Mouse (Mus musculus): ENCODE measurements at regions not wholly inside any gene's neighbourhood (a gene's known extent, or its start where the extent isn't known, plus 50 kb on each side); places are given as distances from the start of the nearest gene placed in this dataset.

- TF ChIP-seq CTCF (IDR thresholded peaks at IDR 0.05; ENCODE audit: low read depth), result no peak
- Histone ChIP-seq H3K36me3 (ENCODE audit: control insufficient read depth, insufficient read depth) (no peaks in the 10 kb centered on the region), H3K4me3 (ENCODE audit: low read depth, low read length) (no peak overlapping the region), H3K9me3 (ENCODE audit: control insufficient read depth) (no peaks in the 10 kb centered on the region), H3K9ac (ENCODE audit: low read depth, low read length) (no peak overlapping the region), H3K27me3 (replicated peaks; ENCODE audit: control insufficient read depth, insufficient read depth, low read length) (no peaks in the 10 kb centered on the region), H3K4me1 (replicated peaks; ENCODE audit: control insufficient read depth, insufficient read depth, low read length) (no peaks in the 10 kb centered on the region), H3K27ac (ENCODE audit: low read depth, low read length) (no peak overlapping the region), H3K4me2 (replicated peaks; ENCODE audit: low read depth) (no peak overlapping the region)
- ATAC-seq, result no peak
- WGBS, result 53% methylated on average over 5 of the region's 5 CpGs
Observed at GRCm38 (mm10) chr1:71982423-71983262, 229.5 kb downstream of the Mreg start.

GRCm38 (mm10) chr1:71980624-71981023, 231.5 kb downstream of the Mreg start:
- WGBS, result 77% methylated on average over 4 of the region's 4 CpGs

GRCm38 (mm10) chr1:71979261-71979660, 232.8 kb downstream of the Mreg start:
- Histone ChIP-seq H3K4me2 (replicated peaks; ENCODE audit: low read depth) (no peak overlapping the region), H3K9me3 (ENCODE audit: control insufficient read depth) (no peaks in the 10 kb centered on the region), H3K36me3 (ENCODE audit: control insufficient read depth, insufficient read depth) (no peaks in the 10 kb centered on the region), H3K27me3 (replicated peaks; ENCODE audit: control insufficient read depth, insufficient read depth, low read length) (no peaks in the 10 kb centered on the region), H3K27ac (ENCODE audit: low read depth, low read length) (no peak overlapping the region), H3K4me1 (replicated peaks; ENCODE audit: control insufficient read depth, insufficient read depth, low read length) (no peaks in the 10 kb centered on the region), H3K4me3 (ENCODE audit: low read depth, low read length) (no peak overlapping the region), H3K9ac (ENCODE audit: low read depth, low read length) (no peak overlapping the region)
- TF ChIP-seq CTCF (IDR thresholded peaks at IDR 0.05; ENCODE audit: low read depth), result no peak
- no peak for ATAC-seq
- WGBS, result 81% methylated on average over 4 of the region's 4 CpGs

More at GRCm38 (mm10) chr1:71980624-71981023, 231.5 kb downstream of the Mreg start:
- TF ChIP-seq CTCF (IDR thresholded peaks at IDR 0.05; ENCODE audit: low read depth), result no peak
- no peak overlapping the region for H3K4me3 ChIP-seq (ENCODE audit: low read depth, low read length)
- H3K9me3 ChIP-seq (ENCODE audit: control insufficient read depth), result no peaks in the 10 kb centered on the region
- no peaks in the 10 kb centered on the region for H3K27me3 ChIP-seq (replicated peaks; ENCODE audit: control insufficient read depth, insufficient read depth, low read length)
- no peak overlapping the region for H3K4me2 ChIP-seq (replicated peaks; ENCODE audit: low read depth)
- ATAC-seq, result no peak
- H3K4me1 ChIP-seq (replicated peaks; ENCODE audit: control insufficient read depth, insufficient read depth, low read length), result no peaks in the 10 kb centered on the region
- H3K36me3 ChIP-seq (ENCODE audit: control insufficient read depth, insufficient read depth), result no peaks in the 10 kb centered on the region
- no peak overlapping the region for H3K9ac ChIP-seq (ENCODE audit: low read depth, low read length)
- H3K27ac ChIP-seq (ENCODE audit: low read depth, low read length), result no peak overlapping the region

GRCm38 (mm10) chr1:71977361-71977760, 234.7 kb downstream of the Mreg start:
- Histone ChIP-seq H3K4me3 (ENCODE audit: low read depth, low read length) (no peak overlapping the region), H3K9me3 (ENCODE audit: control insufficient read depth) (no peaks in the 10 kb centered on the region), H3K4me1 (replicated peaks; ENCODE audit: control insufficient read depth, insufficient read depth, low read length) (no peaks in the 10 kb centered on the region), H3K27me3 (replicated peaks; ENCODE audit: control insufficient read depth, insufficient read depth, low read length) (no peaks in the 10 kb centered on the region), H3K4me2 (replicated peaks; ENCODE audit: low read depth) (no peak overlapping the region), H3K9ac (ENCODE audit: low read depth, low read length) (no peak overlapping the region), H3K27ac (ENCODE audit: low read depth, low read length) (no peak overlapping the region), H3K36me3 (ENCODE audit: control insufficient read depth, insufficient read depth) (no peaks in the 10 kb centered on the region)
- WGBS, result 76% methylated on average over 5 of the region's 5 CpGs
- no peak for ATAC-seq
- TF ChIP-seq CTCF (IDR thresholded peaks at IDR 0.05; ENCODE audit: low read depth), result no peak

GRCm38 (mm10) chr1:71974715-71975114, 237.4 kb downstream of the Mreg start:
- no peak for TF ChIP-seq CTCF (IDR thresholded peaks at IDR 0.05; ENCODE audit: low read depth)
- ATAC-seq, result no peak
- WGBS, result 75% methylated on average over 4 of the region's 4 CpGs

GRCm38 (mm10) chr1:71971943-71972342, 240.2 kb downstream of the Mreg start:
- Histone ChIP-seq H3K9ac (ENCODE audit: low read depth, low read length) (no peak overlapping the region), H3K4me3 (ENCODE audit: low read depth, low read length) (no peak overlapping the region), H3K4me2 (replicated peaks; ENCODE audit: low read depth) (no peak overlapping the region), H3K4me1 (replicated peaks; ENCODE audit: control insufficient read depth, insufficient read depth, low read length) (no peaks in the 10 kb centered on the region), H3K9me3 (ENCODE audit: control insufficient read depth) (no peaks in the 10 kb centered on the region), H3K27me3 (replicated peaks; ENCODE audit: control insufficient read depth, insufficient read depth, low read length) (no peaks in the 10 kb centered on the region), H3K36me3 (ENCODE audit: control insufficient read depth, insufficient read depth) (no peaks in the 10 kb centered on the region), H3K27ac (ENCODE audit: low read depth, low read length) (no peak overlapping the region)
- no peak for ATAC-seq
- WGBS, result 70% methylated on average over 6 of the region's 6 CpGs
- TF ChIP-seq CTCF (IDR thresholded peaks at IDR 0.05; ENCODE audit: low read depth), result no peak

More at GRCm38 (mm10) chr1:71974715-71975114, 237.4 kb downstream of the Mreg start:
- no peaks in the 10 kb centered on the region for H3K4me1 ChIP-seq (replicated peaks; ENCODE audit: control insufficient read depth, insufficient read depth, low read length)
- no peak overlapping the region for H3K27ac ChIP-seq (ENCODE audit: low read depth, low read length)
- no peaks in the 10 kb centered on the region for H3K27me3 ChIP-seq (replicated peaks; ENCODE audit: control insufficient read depth, insufficient read depth, low read length)
- no peaks in the 10 kb centered on the region for H3K36me3 ChIP-seq (ENCODE audit: control insufficient read depth, insufficient read depth)
- H3K9me3 ChIP-seq (ENCODE audit: control insufficient read depth), result no peaks in the 10 kb centered on the region
- no peak overlapping the region for H3K9ac ChIP-seq (ENCODE audit: low read depth, low read length)
- no peak overlapping the region for H3K4me3 ChIP-seq (ENCODE audit: low read depth, low read length)
- no peak overlapping the region for H3K4me2 ChIP-seq (replicated peaks; ENCODE audit: low read depth)
